8 mouse cellular contexts compared by ENCODE assay signal in genomic region chr6:141249585-141250295, GRCm38 (mm10). TPM values are rescaled to one million over a fixed set of nuclear protein-coding genes. Genes with fewer than 3 reads are reported as not detected.
A peak's percentile ranks its signal among the peaks of the same experiment; 100 is the strongest.
DNase-seq lines count a peak whose midpoint lies in the region; ATAC-seq lines count a peak whose summit lies in the region.

No protein-coding gene starts in this region.

- no peaks in the 10 kb centered on the region for H3K9me3 ChIP-seq in hindbrain, embryonic 14.5 days (ENCODE audit: control insufficient read depth, low read length)

- no peaks in the 10 kb centered on the region for H3K4me1 ChIP-seq in hindbrain, embryonic 14.5 days (replicated peaks; ENCODE audit: control insufficient read depth, insufficient read depth, low read length)

- under 1% methylated on average over 57 of the region's 68 CpGs for WGBS in hindbrain, embryonic 14.5 days

- peak overlapping the region; percentile 93 for H3K4me2 ChIP-seq in hindbrain, embryonic 14.5 days (replicated peaks)

- peaks cover 38% of the 10 kb centered on the region for H3K27me3 ChIP-seq in hindbrain, embryonic 14.5 days (ENCODE audit: control insufficient read depth, insufficient read depth, low read length)

- peak; percentile 64 for ATAC-seq in common myeloid progenitor, adult 5-6 weeks (replicated peaks; ENCODE audit: low read depth, poor library complexity, severe bottlenecking)
- ATAC-seq in hindbrain, embryonic 14.5 days (ENCODE audit: low FRiP score), result peak; percentile 87

- H3K36me3 ChIP-seq in hindbrain, embryonic 14.5 days (replicated peaks; ENCODE audit: control insufficient read depth, insufficient read depth), result no peaks in the 10 kb centered on the region

- peak; percentile 77 for DNase-seq in adrenal gland, postnatal 10 days
- peak; percentile 26 to 44 for DNase-seq in gastrocnemius, adult 8-10 months (ENCODE audit: low spot score in 2 of 2)
- DNase-seq in hindbrain, embryonic 14.5 days (ENCODE audit: low spot score), result peak; percentile 45
- peak; percentile 30 to 48 for DNase-seq in left cerebral cortex, adult 18-20 months (ENCODE audit: low spot score in 2 of 2)
- DNase-seq in lung, postnatal 25 days (ENCODE audit: low spot score), result peak; percentile 75
- DNase-seq in right cerebral cortex, postnatal 36 days (ENCODE audit: low spot score in 2 of 2), result peak; percentile 15 to 16
- no peak for DNase-seq in c-Kit-positive CD71-positive TER-119-positive erythroid progenitor cells, embryonic 14.5 days (ENCODE audit: low spot score)

- H3K4me3 ChIP-seq in hindbrain, embryonic 14.5 days (replicated peaks; ENCODE audit: low read length), result peak overlapping the region; percentile 78

- H3K27ac ChIP-seq in hindbrain, embryonic 14.5 days, result no peak overlapping the region

- H3K9ac ChIP-seq in hindbrain, embryonic 14.5 days, result peak overlapping the region; percentile 63

RNA-seq across cellular contexts. Expression of gene Pde3a, which starts 0.7 kb away (rescaled TPM):
- 10 to 100 TPM; 15.7 to 17.8 TPM for total RNA-seq in adrenal gland, postnatal 10 days (2021)
- total RNA-seq in common myeloid progenitor, adult 5-6 weeks (2017), result 0.05 and 0.09 TPM in 2 replicates
- total RNA-seq in gastrocnemius, adult 8-10 months (2022), result 1 to 10 TPM; 1.1 to 2.2 (median 1.6) TPM
- polyA plus RNA-seq in hindbrain, embryonic 14.5 days (2014; fragmentation: Nextera tagmentation; extraction: Ambion mirVana), result 2.5 and 2.7 TPM in 2 replicates
- 1 to 10 TPM; 1.3 to 1.6 TPM for total RNA-seq in left cerebral cortex, adult 18-20 months (2021)

Comparison
In these comparisons a context has a peak if more than half of its experiments do, and no peak if none do; other contexts are left out.
1. RNA of gene Pde3a, which starts 0.7 kb away (total RNA-seq): 15.7 to 17.8 TPM in adrenal gland, postnatal 10 days; 1.1 to 2.2 TPM in gastrocnemius, adult 8-10 months, 1.3 to 1.6 TPM in left cerebral cortex, adult 18-20 months and 0.05 to 0.09 TPM in common myeloid progenitor, adult 5-6 weeks; every median in the first group is over 4 times any median in the second.